Mouse (Mus musculus) thymus, postnatal 14 days (tissue): Measurements from ENCODE around the gene Eno2.

Source experiments
- DNase-seq: peaks from one replicate; pipeline ENCODE4 v3.0.0; 2021

Gene Eno2

DNA sequence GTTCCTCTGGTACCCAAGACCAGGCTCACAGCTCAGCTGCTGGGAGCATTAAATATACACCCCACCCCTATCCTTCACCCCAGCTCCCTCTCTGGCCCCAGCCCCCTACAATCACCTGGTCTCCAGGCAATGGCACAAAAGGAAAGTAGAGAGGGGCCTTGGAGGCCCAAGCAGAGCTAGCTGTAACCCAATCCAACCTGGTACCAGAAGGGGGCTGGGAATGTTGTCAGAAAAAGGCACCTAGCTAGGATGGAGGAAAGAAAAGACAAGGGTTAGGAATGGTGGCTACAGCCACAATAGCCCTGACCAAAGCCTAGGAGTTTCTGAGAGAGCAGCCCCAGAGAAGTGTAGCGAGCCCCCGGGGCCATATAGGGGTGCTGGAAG lies 10.6 kb downstream of the Eno2 start:
- DNase-seq, result no peak

- DNase-seq, result no peak
Measured at GRCm38 (mm10) chr6:124757909-124758848, 11.3 kb downstream of the Eno2 start.

GRCm38 (mm10) chr6:124757351-124757880 lies 12.1 kb downstream of the Eno2 start:
- no peak for DNase-seq

DNA sequence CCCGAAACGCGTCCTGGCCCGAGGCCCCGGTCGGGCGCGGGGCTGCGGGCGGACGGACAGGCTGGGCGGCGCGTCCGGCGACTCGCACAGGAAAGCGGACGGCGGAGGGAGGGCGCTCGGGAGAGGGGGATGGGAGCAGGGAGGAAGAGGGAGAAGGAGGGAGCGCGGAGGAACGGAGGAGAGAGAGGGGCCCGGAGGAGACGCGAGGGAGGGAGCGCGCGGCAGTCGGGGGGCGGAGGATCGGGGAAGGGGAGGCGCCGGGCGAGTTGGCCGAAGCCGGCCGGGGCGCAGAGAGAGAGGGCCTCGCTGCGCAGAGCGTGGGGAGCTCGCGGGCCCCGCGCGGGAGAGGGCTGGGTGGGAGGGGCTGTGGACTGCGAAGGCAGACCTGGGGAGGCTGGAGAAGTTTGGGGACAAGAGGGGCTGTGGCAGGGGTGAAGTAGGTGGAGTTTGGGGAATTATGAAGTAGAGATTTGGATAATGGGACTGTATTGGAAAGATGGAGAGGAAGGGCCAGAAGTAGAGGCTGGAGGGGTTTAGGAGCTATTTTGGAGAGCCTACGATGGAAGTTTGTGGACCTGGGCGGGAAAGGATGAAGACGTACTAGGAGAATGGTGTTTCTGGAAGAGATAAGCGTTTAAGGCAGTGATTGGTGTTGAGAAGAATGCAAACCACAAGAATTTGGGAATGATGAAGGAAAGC lies 12.7 kb downstream of the Eno2 start:
- DNase-seq, result peak; percentile 68

GRCm38 (mm10) chr6:124755831-124756595 lies 13.5 kb downstream of the Eno2 start, which contains the start of the genes Gm45234 and Atn1:
Gene Gm45234 (minus strand): TSS chr6:124756021.
Gene Atn1 (minus strand): TSS chr6:124756524.
- DNase-seq, result peak; percentile 57

GRCm38 (mm10) chr6:124755306-124755705 lies 14.2 kb downstream of the Eno2 start:
- DNase-seq, result no peak

DNA sequence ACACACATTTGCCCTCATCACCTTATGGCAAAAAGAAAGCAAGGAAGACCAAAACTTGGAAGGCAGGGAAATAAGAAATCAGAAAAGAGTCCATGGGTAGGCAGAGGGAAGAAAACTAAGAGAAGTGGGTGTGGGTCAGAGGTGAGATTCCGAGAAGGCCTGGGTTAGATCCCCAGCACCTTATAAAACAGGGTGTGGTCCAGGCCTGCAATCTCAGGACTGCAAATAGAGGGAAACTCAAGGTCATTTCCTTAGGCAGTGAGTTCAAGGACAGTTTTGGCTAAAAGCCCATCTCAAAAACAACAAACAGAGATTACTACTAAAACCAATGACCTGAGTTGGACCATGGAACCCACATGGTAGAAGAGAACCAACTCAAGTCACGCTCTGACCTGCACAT lies 15.6 kb downstream of the Eno2 start:
- no peak for DNase-seq

DNA sequence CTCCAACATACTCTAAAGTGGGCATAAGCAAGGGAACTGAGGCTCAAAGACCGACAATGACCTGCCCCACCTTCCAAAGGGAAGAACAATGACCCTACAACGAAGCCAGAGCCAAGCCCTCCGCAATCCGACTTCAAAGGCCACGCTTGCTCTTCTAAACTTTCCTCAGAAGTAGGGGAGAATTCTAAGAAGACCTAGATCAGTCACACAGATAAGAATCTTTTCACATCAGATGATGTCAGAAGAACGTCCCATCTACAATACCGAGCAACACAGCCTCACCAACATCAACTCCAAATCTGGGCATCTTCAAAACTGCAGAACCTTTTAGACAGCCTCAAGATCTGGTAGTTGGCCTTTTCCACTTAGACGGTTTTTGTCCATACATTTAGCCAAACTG lies 19.1 kb downstream of the Eno2 start:
- no peak for DNase-seq

DNA sequence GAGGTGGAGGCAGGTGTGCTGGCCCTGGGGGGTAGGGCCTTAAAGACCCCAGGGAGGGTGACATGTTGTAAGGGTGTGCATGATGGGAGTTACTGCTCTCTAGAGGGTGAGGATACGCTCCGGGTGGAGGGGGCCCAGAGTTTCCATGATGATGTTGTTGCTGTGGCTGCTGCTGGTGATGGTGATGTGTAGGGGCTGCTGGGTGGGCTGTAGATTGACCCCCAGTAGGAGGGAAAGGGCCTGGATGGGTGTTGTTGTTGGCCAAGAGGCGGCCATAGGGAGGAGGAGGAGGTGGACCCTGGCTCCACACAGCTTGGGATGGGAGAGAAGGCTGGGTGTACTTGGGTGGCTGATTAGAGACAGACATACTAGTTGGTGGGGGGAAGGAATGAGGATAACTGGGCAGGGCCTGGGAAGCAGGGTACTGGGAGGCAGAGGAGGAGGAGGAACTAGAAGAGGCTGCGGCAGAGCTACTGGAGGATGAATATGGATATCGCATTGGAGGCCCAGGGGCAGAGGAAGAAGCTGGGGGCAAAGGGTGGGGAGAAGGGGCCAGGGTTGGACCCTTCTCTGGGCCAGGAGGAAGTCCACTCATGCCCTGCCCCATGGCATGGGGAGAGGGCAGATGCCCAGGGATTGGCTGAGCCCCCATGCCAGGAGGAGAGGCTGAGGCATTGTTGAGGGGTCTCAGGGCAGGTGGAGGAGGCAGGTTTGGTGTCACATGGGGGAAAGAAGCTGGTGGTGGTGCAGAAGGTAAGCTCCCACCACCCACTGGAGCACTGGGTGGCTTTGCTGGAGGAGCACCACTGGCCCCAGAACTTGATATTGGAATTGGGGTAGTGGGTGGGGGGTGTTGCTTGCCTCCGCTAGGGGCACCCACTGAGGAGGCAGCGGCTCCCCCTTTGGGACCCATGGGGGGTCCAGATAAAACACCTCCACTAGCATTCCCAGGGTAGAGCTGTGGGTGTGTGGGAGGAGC lies 22.5 kb downstream of the Eno2 start:
- DNase-seq, result no peak

DNA sequence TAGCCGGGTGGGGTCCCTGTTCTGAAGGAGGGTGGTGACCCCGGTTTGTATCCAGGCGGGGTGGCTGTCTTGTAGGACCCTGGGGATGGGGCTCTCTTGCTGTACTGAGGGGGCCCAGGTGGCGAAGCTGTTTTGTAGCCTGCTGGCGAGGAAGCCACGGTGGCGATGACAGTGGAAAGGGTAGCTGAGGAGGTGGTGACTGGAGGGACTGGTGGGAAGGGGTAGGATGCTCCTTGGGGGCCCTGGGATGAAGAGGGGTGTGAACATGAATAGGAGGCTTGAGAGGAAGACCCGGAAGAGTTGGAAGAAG lies 23.2 kb downstream of the Eno2 start:
- no peak for DNase-seq

DNA sequence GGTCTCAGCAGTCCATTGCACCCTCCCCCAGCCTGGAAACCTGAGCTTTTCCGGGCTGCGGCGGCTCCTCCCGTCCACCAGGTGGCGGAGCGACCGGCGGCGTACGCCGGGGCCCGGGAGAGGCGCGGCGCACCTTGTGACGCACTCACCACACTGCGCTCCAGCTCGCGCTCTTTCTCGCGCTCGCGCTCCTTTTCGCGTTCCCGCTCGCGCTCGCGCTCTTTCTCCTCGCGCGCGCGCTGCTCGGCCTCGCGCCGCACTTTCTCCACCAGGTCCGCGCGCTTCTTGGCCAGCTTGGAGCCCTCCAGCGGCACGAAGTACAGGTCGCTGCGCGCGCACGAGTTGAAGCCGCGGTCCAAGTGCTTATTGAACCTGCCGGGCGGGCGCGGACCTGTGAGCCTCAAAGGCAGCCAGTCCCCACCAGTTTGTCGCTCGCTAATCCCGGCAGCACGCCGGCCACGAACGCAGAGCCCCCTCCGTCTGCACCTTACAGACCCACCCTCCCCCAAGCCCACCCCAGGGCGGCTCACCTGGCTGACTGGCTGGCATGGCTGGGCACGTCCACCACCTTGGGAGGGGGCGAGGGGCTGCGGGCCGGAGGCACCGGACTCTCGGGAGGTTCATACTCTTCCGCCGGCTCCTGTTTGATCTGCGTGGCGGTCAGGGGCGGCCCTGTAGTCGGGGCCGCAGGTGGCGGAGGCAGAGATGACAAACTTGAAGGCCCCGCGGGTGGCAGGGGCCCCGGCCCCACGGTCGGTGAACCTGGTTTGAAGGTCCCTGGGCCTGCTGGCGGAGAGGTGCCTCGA lies 23.8 kb downstream of the Eno2 start:
- peak; percentile 95 for DNase-seq

DNA sequence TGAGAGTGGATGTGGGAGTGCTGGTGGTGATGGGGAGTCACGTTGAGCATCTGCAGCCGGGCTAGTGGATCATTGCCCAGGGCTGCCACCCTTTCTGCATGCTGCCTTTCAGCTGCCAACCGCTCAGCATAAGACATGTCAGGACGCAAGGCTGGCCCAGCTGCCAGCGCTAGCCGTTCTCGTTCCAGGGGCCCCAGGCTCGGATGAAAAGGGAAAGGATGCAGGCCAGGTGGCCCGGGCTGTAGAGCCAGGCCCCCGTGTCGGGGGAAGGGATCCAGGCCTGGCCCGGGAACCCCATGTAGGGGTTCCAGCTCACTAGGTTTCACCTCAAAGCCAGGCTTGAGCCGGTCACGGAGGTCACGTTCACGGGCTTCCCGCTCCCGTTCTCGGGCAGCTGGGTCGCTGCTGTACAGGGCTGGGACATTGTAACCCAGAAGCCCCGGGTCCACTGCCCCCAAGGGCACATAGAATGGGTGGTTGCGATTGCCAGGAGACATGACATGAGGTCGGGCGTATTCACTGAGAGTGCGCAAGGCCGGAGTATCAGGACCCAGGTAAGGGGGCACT lies 24.6 kb downstream of the Eno2 start:
- DNase-seq, result no peak

- no peak for DNase-seq
Measured at GRCm38 (mm10) chr6:124743647-124744046, 25.8 kb downstream of the Eno2 start.

DNA sequence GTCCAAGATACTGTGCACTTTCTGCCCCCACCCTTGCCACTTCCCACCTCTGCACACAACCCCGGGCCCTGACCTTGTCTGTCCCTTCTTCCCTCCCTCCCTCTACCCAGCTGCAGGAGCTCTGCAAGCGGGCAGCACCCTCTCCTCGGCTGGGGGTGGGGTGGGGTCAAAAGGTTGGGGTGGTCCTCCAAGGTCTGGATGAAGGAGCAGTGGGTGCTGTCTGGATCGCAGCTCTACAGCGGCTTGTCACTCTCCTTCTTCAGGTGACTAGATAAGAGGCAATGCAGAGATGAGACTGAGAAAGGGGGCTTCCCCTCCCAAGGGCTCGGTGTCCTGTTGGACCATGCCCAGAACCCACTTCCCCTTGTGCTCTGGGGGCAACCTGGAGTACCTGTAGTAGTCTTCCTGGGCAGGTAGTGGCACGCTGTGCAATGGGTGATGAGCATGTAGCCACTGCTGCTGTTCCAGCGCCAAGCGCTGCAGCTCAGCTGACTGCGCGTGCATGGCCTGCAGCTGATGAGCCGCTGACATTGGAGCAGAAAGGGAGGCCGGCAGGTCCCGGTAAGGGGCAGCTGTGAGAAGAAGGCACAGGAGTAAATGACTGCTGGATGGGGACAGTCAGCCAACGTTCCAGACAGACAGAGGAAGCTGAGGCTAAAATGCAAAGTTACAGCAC lies 26.5 kb downstream of the Eno2 start:
- no peak for DNase-seq

GRCm38 (mm10) chr6:124741842-124742241 lies 27.6 kb downstream of the Eno2 start:
- no peak for DNase-seq

GRCm38 (mm10) chr6:124740888-124741761 lies 28.3 kb downstream of the Eno2 start, which contains the start of gene Grcc10:
Gene Grcc10 (minus strand): TSS chr6:124741374.
- DNase-seq, result peak; percentile 94

- DNase-seq, result peak; percentile 64
Measured at GRCm38 (mm10) chr6:124740211-124740887, 29.1 kb downstream of the Eno2 start.

- no peak for DNase-seq
Measured at GRCm38 (mm10) chr6:124739231-124739796, 30.2 kb downstream of the Eno2 start.
